Mouse (Mus musculus): Measurements from ENCODE around the gene Rgp1. TPM values are rescaled to one million over a fixed set of nuclear protein-coding genes. Genes with fewer than 3 reads are reported as not detected.
"Not testable (repeated sequence)": the region's sequence is repeated elsewhere in the genome, so short reads cannot be mapped to it uniquely, and the experiment has no call there.

Rgp1 gene
- total and polyA plus RNA-seq, 2 experiments from 2014 or later, result 10.4 to 17.6 TPM

DNA sequence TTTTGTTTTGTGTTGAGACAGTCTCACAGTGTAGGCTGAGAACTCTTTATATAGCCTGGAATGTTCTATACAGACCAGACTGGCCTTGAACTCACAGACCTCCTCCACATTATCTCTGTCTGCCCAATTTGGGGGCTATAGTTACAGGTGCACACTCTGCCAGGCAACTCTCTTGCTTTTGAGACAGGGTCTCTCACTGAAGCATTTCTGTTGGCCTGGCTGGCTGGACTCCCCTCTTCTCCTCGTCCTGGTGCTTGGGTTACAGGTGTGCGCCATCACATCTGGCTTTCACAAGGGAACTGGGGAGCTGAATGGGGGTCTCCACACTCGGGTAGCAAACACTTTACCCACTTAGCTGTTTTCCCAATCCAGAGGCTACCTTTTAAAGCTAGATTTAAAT lies 13.4 kb downstream of the Rgp1 start:
- H3K4me1 ChIP-seq (ENCODE audit: insufficient read depth), result no peaks in the 10 kb centered on the region

GRCm38 (mm10) chr4:43593453-43593852 lies 14.9 kb downstream of the Rgp1 start:
- 59% methylated on average over 3 of the region's 3 CpGs for WGBS
- H3K4me2 ChIP-seq (ENCODE audit: low read depth), result no peak overlapping the region
- no peak for TF ChIP-seq CTCF (IDR thresholded peaks at IDR 0.05; ENCODE audit: low read depth)
- H3K9me3 ChIP-seq (ENCODE audit: low read length), result no peaks in the 10 kb centered on the region
- no peak overlapping the region for H3K4me3 ChIP-seq (ENCODE audit: low read depth, low read length)
- no peak overlapping the region for H3K27ac ChIP-seq (ENCODE audit: low read depth, low read length)
- no peak overlapping the region for H3K9ac ChIP-seq
- H3K27me3 ChIP-seq (ENCODE audit: insufficient read depth, low read length), result no peaks in the 10 kb centered on the region
- no peak for ATAC-seq
- H3K36me3 ChIP-seq (ENCODE audit: insufficient read depth), result no peaks in the 10 kb centered on the region
- no peak for DNase-seq
- H3K4me1 ChIP-seq (ENCODE audit: insufficient read depth), result no peaks in the 10 kb centered on the region

More for the DNA sequence above, 13.4 kb downstream of the Rgp1 start:
- Histone ChIP-seq H3K36me3 (ENCODE audit: insufficient read depth) (no peaks in the 10 kb centered on the region), H3K9me3 (ENCODE audit: low read length) (no peaks in the 10 kb centered on the region), H3K9ac (no peak overlapping the region), H3K4me3 (ENCODE audit: low read depth, low read length) (no peak overlapping the region), H3K27me3 (ENCODE audit: insufficient read depth, low read length) (no peaks in the 10 kb centered on the region), H3K27ac (ENCODE audit: low read depth, low read length) (no peak overlapping the region), H3K4me2 (ENCODE audit: low read depth) (no peak overlapping the region)
- 65% methylated on average over 3 of the region's 3 CpGs for WGBS
- DNase-seq, result no peak
- no peak for TF ChIP-seq CTCF (IDR thresholded peaks at IDR 0.05; ENCODE audit: low read depth)
- ATAC-seq, result no peak

GRCm38 (mm10) chr4:43596597-43596996 lies 18.1 kb downstream of the Rgp1 start:
- DNase-seq; H3K36me3 ChIP-seq (ENCODE audit: insufficient read depth); ATAC-seq; H3K9me3 ChIP-seq (ENCODE audit: low read length); H3K27me3 ChIP-seq (ENCODE audit: insufficient read depth, low read length); H3K4me3 ChIP-seq (ENCODE audit: low read depth, low read length); H3K4me1 ChIP-seq (ENCODE audit: insufficient read depth); H3K9ac ChIP-seq; H3K27ac ChIP-seq (ENCODE audit: low read depth, low read length); H3K4me2 ChIP-seq (ENCODE audit: low read depth): not testable (repeated sequence)
- WGBS, result 82% methylated on average over 2 of the region's 2 CpGs

DNA sequence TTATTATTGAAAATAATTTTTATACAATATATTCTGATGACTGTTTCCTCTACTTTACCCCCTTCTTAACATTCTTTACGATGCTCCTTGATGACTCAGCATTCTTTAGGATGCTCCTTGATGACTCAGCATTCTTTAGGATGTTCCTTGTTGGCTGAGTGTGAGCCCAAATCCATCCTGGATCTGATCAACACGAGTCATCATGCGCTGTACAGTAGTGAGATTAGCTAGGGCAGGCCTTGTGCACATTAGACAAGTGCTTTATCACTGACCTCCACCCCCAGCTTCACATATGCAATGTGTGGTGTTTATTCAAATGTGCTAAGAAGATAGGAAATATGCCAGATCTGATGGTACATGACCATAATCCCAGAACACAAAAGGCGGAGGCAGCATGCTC lies 19.7 kb downstream of the Rgp1 start:
- DNase-seq, result no peak
- ATAC-seq, result no peak
- no peak for TF ChIP-seq CTCF (IDR thresholded peaks at IDR 0.05; ENCODE audit: low read depth)
- no peaks in the 10 kb centered on the region for H3K9me3 ChIP-seq (ENCODE audit: low read length)
- H3K36me3 ChIP-seq (ENCODE audit: insufficient read depth), result no peaks in the 10 kb centered on the region
- H3K4me2 ChIP-seq (ENCODE audit: low read depth), result no peak overlapping the region
- no peak overlapping the region for H3K4me3 ChIP-seq (ENCODE audit: low read depth, low read length)
- no peak overlapping the region for H3K9ac ChIP-seq
- 87% methylated on average over 4 of the region's 4 CpGs for WGBS
- no peaks in the 10 kb centered on the region for H3K4me1 ChIP-seq (ENCODE audit: insufficient read depth)
- H3K27me3 ChIP-seq (ENCODE audit: insufficient read depth, low read length), result no peaks in the 10 kb centered on the region
- no peak overlapping the region for H3K27ac ChIP-seq (ENCODE audit: low read depth, low read length)

GRCm38 (mm10) chr4:43598650-43599380 lies 20.3 kb downstream of the Rgp1 start:
- H3K9me3 ChIP-seq (ENCODE audit: low read length), result no peaks in the 10 kb centered on the region
- ATAC-seq, result no peak
- no peaks in the 10 kb centered on the region for H3K4me1 ChIP-seq (ENCODE audit: insufficient read depth)
- H3K36me3 ChIP-seq (ENCODE audit: insufficient read depth), result no peaks in the 10 kb centered on the region
- 82% methylated on average over 7 of the region's 7 CpGs for WGBS
- H3K27me3 ChIP-seq (ENCODE audit: insufficient read depth, low read length), result no peaks in the 10 kb centered on the region
- DNase-seq, result no peak
- no peak overlapping the region for H3K27ac ChIP-seq (ENCODE audit: low read depth, low read length)
- no peak overlapping the region for H3K4me2 ChIP-seq (ENCODE audit: low read depth)
- TF ChIP-seq CTCF (IDR thresholded peaks at IDR 0.05; ENCODE audit: low read depth), result no peak
- H3K9ac ChIP-seq, result no peak overlapping the region
- no peak overlapping the region for H3K4me3 ChIP-seq (ENCODE audit: low read depth, low read length)

GRCm38 (mm10) chr4:43600195-43600934 lies 21.9 kb downstream of the Rgp1 start:
- Histone ChIP-seq H3K4me1 (ENCODE audit: insufficient read depth) (no peaks in the 10 kb centered on the region), H3K27ac (ENCODE audit: low read depth, low read length) (no peak overlapping the region), H3K4me3 (ENCODE audit: low read depth, low read length) (no peak overlapping the region), H3K4me2 (ENCODE audit: low read depth) (no peak overlapping the region), H3K9me3 (ENCODE audit: low read length) (no peaks in the 10 kb centered on the region), H3K36me3 (ENCODE audit: insufficient read depth) (no peaks in the 10 kb centered on the region), H3K27me3 (ENCODE audit: insufficient read depth, low read length) (no peaks in the 10 kb centered on the region), H3K9ac (no peak overlapping the region)
- ATAC-seq (no peak), DNase-seq (no peak)
- WGBS, result 73% methylated on average over 9 of the region's 9 CpGs
- no peak for TF ChIP-seq CTCF (IDR thresholded peaks at IDR 0.05; ENCODE audit: low read depth)

DNA sequence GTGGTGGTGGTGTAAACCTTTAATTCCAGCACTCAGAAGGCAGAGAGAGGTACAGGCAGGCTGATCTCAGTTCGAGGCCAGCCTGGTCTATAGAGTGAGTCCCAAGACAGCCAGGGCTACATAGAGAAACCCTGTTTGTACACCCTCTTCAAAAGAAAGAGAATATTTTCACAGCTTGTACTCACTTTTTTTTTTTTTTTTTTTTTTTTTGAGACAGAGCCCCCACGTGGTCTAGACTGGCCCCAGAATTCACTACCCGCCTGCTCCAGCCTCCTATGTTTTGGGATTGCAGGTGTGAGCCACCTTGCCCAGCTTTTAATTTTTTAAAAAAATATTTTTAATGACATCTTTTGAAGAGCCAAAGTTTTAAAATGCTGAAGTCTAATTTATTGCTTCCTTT lies 25.6 kb downstream of the Rgp1 start:
- 71% methylated on average over 3 of the region's 3 CpGs for WGBS

More for the DNA sequence above, 25.6 kb downstream of the Rgp1 start:
- ATAC-seq, result no peak
- Histone ChIP-seq H3K36me3 (ENCODE audit: insufficient read depth) (no peaks in the 10 kb centered on the region), H3K4me2 (ENCODE audit: low read depth) (no peak overlapping the region), H3K27ac (ENCODE audit: low read depth, low read length) (no peak overlapping the region), H3K4me1 (ENCODE audit: insufficient read depth) (no peaks in the 10 kb centered on the region), H3K27me3 (ENCODE audit: insufficient read depth, low read length) (no peaks in the 10 kb centered on the region), H3K4me3 (ENCODE audit: low read depth, low read length) (no peak overlapping the region), H3K9ac (no peak overlapping the region), H3K9me3 (ENCODE audit: low read length) (no peaks in the 10 kb centered on the region)
- TF ChIP-seq CTCF (IDR thresholded peaks at IDR 0.05; ENCODE audit: low read depth), result no peak
- DNase-seq, result no peak

Measured in forebrain, postnatal 0 days (tissue).